Mouse (Mus musculus): ENCODE data around the gene Ldlr.
A peak's percentile ranks its signal among the peaks of the same experiment; 100 is the strongest.

DNA sequence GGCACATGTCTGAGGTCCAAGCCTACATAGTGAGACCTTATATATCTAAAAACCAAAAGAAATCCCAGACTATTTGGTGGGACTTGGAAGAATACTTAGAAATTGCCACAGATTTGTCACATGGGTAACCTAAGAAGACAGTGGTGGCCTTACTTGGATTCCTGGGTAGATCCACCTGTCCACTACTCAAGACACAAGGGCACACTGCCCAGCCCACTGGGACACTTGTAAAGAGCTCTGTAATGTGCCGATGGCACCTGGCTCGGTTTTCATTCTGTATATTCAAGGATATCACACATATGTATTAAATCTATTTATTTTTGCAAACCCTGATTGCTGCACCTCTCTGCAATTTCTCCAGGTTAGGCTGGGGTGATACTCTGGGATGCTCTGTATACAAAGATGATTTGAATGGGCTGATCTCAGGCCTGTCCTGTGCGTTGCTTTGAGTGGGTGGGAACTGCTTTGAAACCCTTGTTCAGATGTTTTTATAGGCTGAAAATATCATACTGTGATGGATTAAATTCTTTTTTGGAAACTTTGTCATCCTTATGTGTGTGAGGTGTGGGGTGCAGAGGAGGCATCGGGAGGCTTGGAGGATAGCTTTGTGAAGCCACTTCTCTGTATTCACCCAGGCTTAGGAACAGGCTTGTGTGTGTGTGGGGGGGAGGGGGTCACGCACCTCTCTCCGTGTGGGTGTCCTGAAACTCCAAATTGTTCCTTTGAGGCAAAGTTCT is 26.3 kb downstream of the Ldlr start:
- no peak for TF ChIP-seq ZC3H11A (IDR thresholded peaks at IDR 0.05; ENCODE audit: low read depth, low read length)
- no peak for TF ChIP-seq ZKSCAN1 (IDR thresholded peaks at IDR 0.05; ENCODE audit: low read depth, low read length)
- TF ChIP-seq SIN3A (IDR thresholded peaks at IDR 0.05; ENCODE audit: low read length): no peak
- TF ChIP-seq POLR2A (IDR thresholded peaks at IDR 0.05; ENCODE audit: control insufficient read depth in 1 of 2, insufficient read depth in 1 of 2, low read depth in 1 of 2, low read length in 2 of 2, poor library complexity in 1 of 2): peak in 1 of 2 experiments; percentile 2; a peak in 1 of 4 replicates
- TF ChIP-seq NRF1 (IDR thresholded peaks at IDR 0.05; ENCODE audit: insufficient read depth, low read depth, low read length, poor library complexity, severe bottlenecking): no peak
- TF ChIP-seq MEF2A (IDR thresholded peaks at IDR 0.05; ENCODE audit: extremely low read depth, insufficient replicate concordance, low read depth, low read length, poor library complexity, severe bottlenecking): no peak
- no peak for TF ChIP-seq E2F4 (IDR thresholded peaks at IDR 0.05; ENCODE audit: borderline replicate concordance, low read depth, low read length)
- no peak for TF ChIP-seq EP300 (IDR thresholded peaks at IDR 0.05; ENCODE audit: low read depth in 1 of 2, low read length in 2 of 2)
- TF ChIP-seq CTCF (IDR thresholded peaks at IDR 0.05 in 2 of 3, conservative IDR thresholded peaks at IDR 0.05 in 1 of 3; ENCODE audit: control insufficient read depth in 1 of 3, insufficient read depth in 1 of 3, low read depth in 2 of 3, low read length in 3 of 3, poor library complexity in 1 of 3, severe bottlenecking in 1 of 3): no peak
- no peak for TF ChIP-seq TCF12 (IDR thresholded peaks at IDR 0.05; ENCODE audit: low read depth, low read length)
- TF ChIP-seq RCOR1 (IDR thresholded peaks at IDR 0.05; ENCODE audit: low read depth, low read length): no peak
- no peak for TF ChIP-seq USF1 (IDR thresholded peaks at IDR 0.05; ENCODE audit: low read depth, low read length)

All from MEL (cell line).